ENCODE assay signal across 8 mouse cellular contexts in genomic region chr17:88067202-88067901, GRCm38 (mm10). TPM values are rescaled to one million over a fixed set of nuclear protein-coding genes. Genes with fewer than 3 reads are reported as not detected.
DNase-seq lines count a peak whose midpoint lies in the region; ATAC-seq lines count a peak whose summit lies in the region.

No protein-coding gene starts in this region.

- ATAC-seq in heart, embryonic 13.5 days (ENCODE audit: extremely low read depth, insufficient number of reproducible peaks, low FRiP score, low TSS enrichment), result no peak
- no peak for ATAC-seq in forebrain, embryonic 12.5 days (ENCODE audit: low FRiP score)
- no peak for ATAC-seq in liver, embryonic 15.5 days (ENCODE audit: insufficient read depth)
- ATAC-seq in activated CD4-positive, CD25-positive, alpha-beta regulatory T cell, adult 4 months, result no peak

- peaks cover 17% of the 10 kb centered on the region for H3K4me1 ChIP-seq in heart, embryonic 13.5 days
- H3K4me1 ChIP-seq in forebrain, embryonic 12.5 days, result peaks cover 14% of the 10 kb centered on the region
- peaks cover 28% of the 10 kb centered on the region for H3K4me1 ChIP-seq in liver, embryonic 15.5 days (replicated peaks)

- DNase-seq in heart, adult 8-10 months (ENCODE audit: low spot score), result no peak
- DNase-seq in CD4-positive helper T cell, adult 2 months (ENCODE audit: low read depth, low spot score), result peak; percentile 27
- DNase-seq in left cerebral cortex, adult 18-20 months (ENCODE audit: low spot score in 2 of 2), result no peak
- no peak for DNase-seq in layer of hippocampus, postnatal 25 days (ENCODE audit: extremely low spot score in 1 of 2, low spot score in 1 of 2)

- H3K27me3 ChIP-seq in heart, embryonic 13.5 days (replicated peaks), result no peaks in the 10 kb centered on the region
- H3K27me3 ChIP-seq in forebrain, embryonic 12.5 days, result no peaks in the 10 kb centered on the region
- no peaks in the 10 kb centered on the region for H3K27me3 ChIP-seq in liver, embryonic 15.5 days

- H3K27ac ChIP-seq in heart, embryonic 13.5 days (replicated peaks), result peak overlapping the region; percentile 100
- H3K27ac ChIP-seq in forebrain, embryonic 12.5 days, result no peak overlapping the region
- no peak overlapping the region for H3K27ac ChIP-seq in liver, embryonic 15.5 days (replicated peaks)

- peak overlapping the region; percentile 98 for H3K4me3 ChIP-seq in heart, embryonic 13.5 days
- H3K4me3 ChIP-seq in forebrain, embryonic 12.5 days (replicated peaks), result peak overlapping the region; percentile 100; the same call in 1 of the 2 replicates
- peak overlapping the region; percentile 95 for H3K4me3 ChIP-seq in liver, embryonic 15.5 days (replicated peaks)

- H3K36me3 ChIP-seq in heart, embryonic 13.5 days, result no peaks in the 10 kb centered on the region
- H3K36me3 ChIP-seq in forebrain, embryonic 12.5 days (replicated peaks), result no peaks in the 10 kb centered on the region
- H3K36me3 ChIP-seq in liver, embryonic 15.5 days (replicated peaks), result no peaks in the 10 kb centered on the region

- H3K4me2 ChIP-seq in heart, embryonic 13.5 days, result peak overlapping the region; percentile 72
- peak overlapping the region; percentile 57 for H3K4me2 ChIP-seq in forebrain, embryonic 12.5 days
- peak overlapping the region; percentile 90 for H3K4me2 ChIP-seq in liver, embryonic 15.5 days

- 73% methylated on average over 4 of the region's 4 CpGs for whole genome bisulfite sequencing in heart, embryonic 13.5 days
- 90% methylated on average over 4 of the region's 4 CpGs for WGBS in forebrain, embryonic 12.5 days
- 66% methylated on average over 4 of the region's 4 CpGs for WGBS in liver, embryonic 15.5 days (ENCODE audit: insufficient replicate concordance)

- H3K9me3 ChIP-seq in heart, embryonic 13.5 days, result no peaks in the 10 kb centered on the region
- H3K9me3 ChIP-seq in forebrain, embryonic 12.5 days, result no peaks in the 10 kb centered on the region
- no peaks in the 10 kb centered on the region for H3K9me3 ChIP-seq in liver, embryonic 15.5 days (replicated peaks)

- peak overlapping the region; percentile 73 for H3K9ac ChIP-seq in heart, embryonic 13.5 days
- H3K9ac ChIP-seq in forebrain, embryonic 12.5 days, result no peak overlapping the region
- no peak overlapping the region for H3K9ac ChIP-seq in liver, embryonic 15.5 days

RNA-seq across cellular contexts. Expression of gene Fbxo11, which starts 2.3 kb away (rescaled TPM):
- polyA plus RNA-seq in heart, embryonic 13.5 days (2015; fragmentation: Nextera tagmentation; extraction: Ambion mirVana), result 9.8 and 9.9 TPM in 2 replicates
- 10 to 100 TPM; 31.1 to 37.0 (median 35.5) TPM for total RNA-seq in heart, adult 8-10 months (2022)
- 32.2 and 39.5 TPM in 2 replicates for polyA plus RNA-seq in forebrain, embryonic 12.5 days (2016; fragmentation: Nextera tagmentation; extraction: Ambion mirVana)
- polyA plus RNA-seq in liver, embryonic 15.5 days (2015; fragmentation: Nextera tagmentation; extraction: Ambion mirVana), result 3.2 and 4.1 TPM in 2 replicates
- polyA plus RNA-seq in activated CD4-positive, CD25-positive, alpha-beta regulatory T cell, adult 4 months (2017; shearing (Covaris generic)), result 10 to 100 TPM; 15.5 to 24.3 TPM
- 100 to 1,000 TPM; 112 to 118 TPM for total RNA-seq in left cerebral cortex, adult 18-20 months (2021)
- 100 to 1,000 TPM; 117 to 119 TPM for total RNA-seq in layer of hippocampus, postnatal 25 days (2021)
